Mouse (Mus musculus): Measurements from ENCODE around the gene Eaf1. TPM values are rescaled to one million over a fixed set of nuclear protein-coding genes. Genes with fewer than 3 reads are reported as not detected.
A peak's percentile ranks its signal among the peaks of the same experiment; 100 is the strongest.

Eaf1 gene
- polyA plus RNA-seq, 1 experiment from 2014 or later = 15.9 TPM

GRCm38 (mm10) chr14:31496241-31496646 lies 2.0 kb downstream of the Eaf1 start:
- no peak for ATAC-seq (ENCODE audit: low FRiP score)
- peak overlapping the region; percentile 92 for H3K4me3 ChIP-seq (ENCODE audit: low read depth, low read length)
- no peaks in the 10 kb centered on the region for H3K9me3 ChIP-seq (ENCODE audit: control insufficient read depth, low read length)
- H3K27me3 ChIP-seq (ENCODE audit: control insufficient read depth, insufficient read depth, low read length) = no peaks in the 10 kb centered on the region
- peak overlapping the region; percentile 92 for H3K9ac ChIP-seq (ENCODE audit: low read length)
- H3K4me2 ChIP-seq = peak overlapping the region; percentile 94
- no peak for DNase-seq (ENCODE audit: low spot score, missing footprints)
- 62% methylated on average over 7 of the region's 7 CpGs for WGBS
- peaks cover 21% of the 10 kb centered on the region for H3K4me1 ChIP-seq (ENCODE audit: control insufficient read depth, insufficient read depth, low read length)
- no peaks in the 10 kb centered on the region; the same call in 1 of the 2 replicates for H3K36me3 ChIP-seq (ENCODE audit: control insufficient read depth, insufficient read depth, low read length)
- H3K27ac ChIP-seq (ENCODE audit: low read depth, low read length) = no peak overlapping the region

- no peaks in the 10 kb centered on the region for H3K9me3 ChIP-seq (ENCODE audit: control insufficient read depth, low read length)
- H3K36me3 ChIP-seq (ENCODE audit: control insufficient read depth, insufficient read depth, low read length) = peaks cover 13% of the 10 kb centered on the region
- no peak overlapping the region for H3K4me2 ChIP-seq
- whole genome bisulfite sequencing = 90% methylated on average over 1 of the region's 1 CpGs
- ATAC-seq (ENCODE audit: low FRiP score) (no peak), DNase-seq (ENCODE audit: low spot score, missing footprints) (no peak)
- peaks cover 14% of the 10 kb centered on the region for H3K4me1 ChIP-seq (ENCODE audit: control insufficient read depth, insufficient read depth, low read length)
- no peaks in the 10 kb centered on the region for H3K27me3 ChIP-seq (ENCODE audit: control insufficient read depth, insufficient read depth, low read length)
- H3K4me3 ChIP-seq (ENCODE audit: low read depth, low read length) = no peak overlapping the region
- H3K9ac ChIP-seq (ENCODE audit: low read length) = no peak overlapping the region
- H3K27ac ChIP-seq (ENCODE audit: low read depth, low read length) = no peak overlapping the region
Measured at GRCm38 (mm10) chr14:31499526-31499925, 5.3 kb downstream of the Eaf1 start.

- DNase-seq (ENCODE audit: low spot score, missing footprints) = no peak
- Histone ChIP-seq H3K27me3 (ENCODE audit: control insufficient read depth, insufficient read depth, low read length) (no peaks in the 10 kb centered on the region), H3K4me1 (ENCODE audit: control insufficient read depth, insufficient read depth, low read length) (no peaks in the 10 kb centered on the region), H3K9ac (ENCODE audit: low read length) (no peak overlapping the region), H3K9me3 (ENCODE audit: control insufficient read depth, low read length) (no peaks in the 10 kb centered on the region), H3K27ac (ENCODE audit: low read depth, low read length) (no peak overlapping the region), H3K36me3 (ENCODE audit: control insufficient read depth, insufficient read depth, low read length) (peaks cover 36% of the 10 kb centered on the region), H3K4me3 (ENCODE audit: low read depth, low read length) (no peak overlapping the region), H3K4me2 (no peak overlapping the region)
- WGBS = 93% methylated on average over 13 of the region's 13 CpGs
- ATAC-seq (ENCODE audit: low FRiP score) = no peak
Measured at GRCm38 (mm10) chr14:31503406-31503805, 9.2 kb downstream of the Eaf1 start.

- Histone ChIP-seq H3K36me3 (ENCODE audit: control insufficient read depth, insufficient read depth, low read length) (peaks cover 46% of the 10 kb centered on the region), H3K27ac (ENCODE audit: low read depth, low read length) (no peak overlapping the region), H3K9me3 (ENCODE audit: control insufficient read depth, low read length) (no peaks in the 10 kb centered on the region), H3K4me2 (no peak overlapping the region), H3K9ac (ENCODE audit: low read length) (no peak overlapping the region), H3K4me3 (ENCODE audit: low read depth, low read length) (no peak overlapping the region), H3K27me3 (ENCODE audit: control insufficient read depth, insufficient read depth, low read length) (no peaks in the 10 kb centered on the region), H3K4me1 (ENCODE audit: control insufficient read depth, insufficient read depth, low read length) (no peaks in the 10 kb centered on the region)
- ATAC-seq (ENCODE audit: low FRiP score) (no peak), DNase-seq (ENCODE audit: low spot score, missing footprints) (no peak)
- 97% methylated on average over 6 of the region's 6 CpGs for WGBS
Measured at GRCm38 (mm10) chr14:31506456-31506855, 12.3 kb downstream of the Eaf1 start.

- DNase-seq (ENCODE audit: low spot score, missing footprints) = no peak
Measured at GRCm38 (mm10) chr14:31509911-31510310, 15.7 kb downstream of the Eaf1 start.

GRCm38 (mm10) chr14:31510322-31510721 lies 16.1 kb downstream of the Eaf1 start:
- no peaks in the 10 kb centered on the region for H3K4me1 ChIP-seq (ENCODE audit: control insufficient read depth, insufficient read depth, low read length)
- H3K27me3 ChIP-seq (ENCODE audit: control insufficient read depth, insufficient read depth, low read length) = no peaks in the 10 kb centered on the region
- no peaks in the 10 kb centered on the region; the same call in 1 of the 2 replicates for H3K9me3 ChIP-seq (ENCODE audit: control insufficient read depth, low read length)
- no peak overlapping the region for H3K4me2 ChIP-seq
- H3K4me3 ChIP-seq (ENCODE audit: low read depth, low read length) = no peak overlapping the region
- no peak for DNase-seq (ENCODE audit: low spot score, missing footprints)
- ATAC-seq (ENCODE audit: low FRiP score) = no peak
- 82% methylated on average over 3 of the region's 3 CpGs for WGBS
- peaks cover 26% of the 10 kb centered on the region for H3K36me3 ChIP-seq (ENCODE audit: control insufficient read depth, insufficient read depth, low read length)
- no peak overlapping the region for H3K27ac ChIP-seq (ENCODE audit: low read depth, low read length)
- H3K9ac ChIP-seq (ENCODE audit: low read length) = no peak overlapping the region

More at GRCm38 (mm10) chr14:31509911-31510310, 15.7 kb downstream of the Eaf1 start:
- Histone ChIP-seq H3K9me3 (ENCODE audit: control insufficient read depth, low read length) (no peaks in the 10 kb centered on the region; the same call in 1 of the 2 replicates), H3K4me2 (no peak overlapping the region), H3K4me3 (ENCODE audit: low read depth, low read length) (no peak overlapping the region), H3K27ac (ENCODE audit: low read depth, low read length) (no peak overlapping the region), H3K36me3 (ENCODE audit: control insufficient read depth, insufficient read depth, low read length) (peaks cover 30% of the 10 kb centered on the region), H3K9ac (ENCODE audit: low read length) (no peak overlapping the region), H3K4me1 (ENCODE audit: control insufficient read depth, insufficient read depth, low read length) (no peaks in the 10 kb centered on the region), H3K27me3 (ENCODE audit: control insufficient read depth, insufficient read depth, low read length) (no peaks in the 10 kb centered on the region)
- ATAC-seq (ENCODE audit: low FRiP score) = no peak
- 96% methylated on average over 2 of the region's 2 CpGs for WGBS

- DNase-seq (ENCODE audit: low spot score, missing footprints) (no peak), ATAC-seq (ENCODE audit: low FRiP score) (no peak)
- H3K9me3 ChIP-seq (ENCODE audit: control insufficient read depth, low read length) = no peaks in the 10 kb centered on the region; the same call in 1 of the 2 replicates
- no peak overlapping the region for H3K4me3 ChIP-seq (ENCODE audit: low read depth, low read length)
- H3K27ac ChIP-seq (ENCODE audit: low read depth, low read length) = no peak overlapping the region
- 90% methylated on average over 2 of the region's 2 CpGs for WGBS
- no peaks in the 10 kb centered on the region for H3K4me1 ChIP-seq (ENCODE audit: control insufficient read depth, insufficient read depth, low read length)
- H3K27me3 ChIP-seq (ENCODE audit: control insufficient read depth, insufficient read depth, low read length) = no peaks in the 10 kb centered on the region
- no peaks in the 10 kb centered on the region for H3K36me3 ChIP-seq (ENCODE audit: control insufficient read depth, insufficient read depth, low read length)
- H3K9ac ChIP-seq (ENCODE audit: low read length) = no peak overlapping the region
- no peak overlapping the region for H3K4me2 ChIP-seq
Measured at GRCm38 (mm10) chr14:31515895-31516294, 21.7 kb downstream of the Eaf1 start.

GRCm38 (mm10) chr14:31519165-31519564 lies 25.0 kb downstream of the Eaf1 start:
- Histone ChIP-seq H3K27ac (ENCODE audit: low read depth, low read length) (no peak overlapping the region), H3K9me3 (ENCODE audit: control insufficient read depth, low read length) (no peaks in the 10 kb centered on the region; the same call in 1 of the 2 replicates), H3K36me3 (ENCODE audit: control insufficient read depth, insufficient read depth, low read length) (no peaks in the 10 kb centered on the region), H3K4me3 (ENCODE audit: low read depth, low read length) (no peak overlapping the region), H3K9ac (ENCODE audit: low read length) (no peak overlapping the region), H3K4me2 (no peak overlapping the region), H3K4me1 (ENCODE audit: control insufficient read depth, insufficient read depth, low read length) (no peaks in the 10 kb centered on the region), H3K27me3 (ENCODE audit: control insufficient read depth, insufficient read depth, low read length) (no peaks in the 10 kb centered on the region)
- WGBS = 52% methylated on average over 3 of the region's 3 CpGs
- ATAC-seq (ENCODE audit: low FRiP score) = no peak
- no peak for DNase-seq (ENCODE audit: low spot score, missing footprints)

GRCm38 (mm10) chr14:31521318-31521717 lies 27.1 kb downstream of the Eaf1 start:
- no peak overlapping the region for H3K4me2 ChIP-seq
- H3K4me3 ChIP-seq (ENCODE audit: low read depth, low read length) = no peak overlapping the region
- no peaks in the 10 kb centered on the region for H3K36me3 ChIP-seq (ENCODE audit: control insufficient read depth, insufficient read depth, low read length)
- H3K27me3 ChIP-seq (ENCODE audit: control insufficient read depth, insufficient read depth, low read length) = no peaks in the 10 kb centered on the region
- no peaks in the 10 kb centered on the region for H3K4me1 ChIP-seq (ENCODE audit: control insufficient read depth, insufficient read depth, low read length)
- H3K9ac ChIP-seq (ENCODE audit: low read length) = no peak overlapping the region
- WGBS = 85% methylated on average over 2 of the region's 2 CpGs
- no peaks in the 10 kb centered on the region for H3K9me3 ChIP-seq (ENCODE audit: control insufficient read depth, low read length)
- no peak for DNase-seq (ENCODE audit: low spot score, missing footprints)
- ATAC-seq (ENCODE audit: low FRiP score) = no peak
- no peak overlapping the region for H3K27ac ChIP-seq (ENCODE audit: low read depth, low read length)

Data from midbrain, embryonic 11.5 days (tissue).